Mouse (Mus musculus): ENCODE measurements around the gene Dis3l.

GRCm38 (mm10) chr9:64312128-64312527 is 29.0 kb downstream of the Dis3l start:
- TF ChIP-seq CTCF (IDR thresholded peaks at IDR 0.05; ENCODE audit: low read depth, low read length) (peak; percentile 70), EP300 (IDR thresholded peaks at IDR 0.05; ENCODE audit: insufficient read depth, low read depth, low read length) (no peak), POLR2A (IDR thresholded peaks at IDR 0.05; ENCODE audit: insufficient read depth, low read length) (no peak)
